Mouse (Mus musculus) heart, postnatal 36 days (tissue): ENCODE measurements around the gene Trpm5. TPM values are rescaled to one million over a fixed set of nuclear protein-coding genes. Genes with fewer than 3 reads are reported as not detected.
A peak's percentile ranks its signal among the peaks of the same experiment; 100 is the strongest.

Source experiments
- DNase-seq, 2 experiments: peaks; one replicate each; pipeline ENCODE4 v3.0.0; 2021 to 2022
- intact Hi-C: fragments of 180-260 bp; cut with DNase I; formaldehyde crosslinking; loops from one replicate; pipeline ENCODE4 v1.15.1; 2025
- total RNA-seq, 2 experiments: library from RNA; stranded (reverse); gene quantifications; 2 replicates each; pipeline ENCODE4 v1.2.3; 2021

Trpm5 gene
- total RNA-seq, 2 experiments from 2014 or later = not detected

DNA sequence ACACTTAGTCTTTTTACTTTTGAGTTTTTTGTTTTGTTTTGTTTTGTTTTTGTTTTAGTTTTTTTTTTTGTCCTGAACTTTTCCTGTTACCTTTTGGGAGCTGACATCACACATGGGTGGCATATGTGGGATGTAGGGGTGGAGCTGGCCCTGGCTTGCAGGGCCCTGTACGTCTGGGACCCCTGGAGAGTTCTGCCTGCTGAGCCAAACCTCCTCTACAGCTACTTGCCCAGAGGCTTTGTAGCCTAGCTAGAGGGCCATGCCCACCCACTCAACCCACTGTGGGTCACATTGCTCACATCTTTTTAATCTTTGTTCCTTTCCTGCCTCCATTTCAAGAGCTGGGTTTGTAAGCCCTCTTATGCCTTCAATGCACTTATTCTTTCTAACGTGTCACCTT, 27.0 kb downstream of the Trpm5 start:
- intact Hi-C loops = no loop called here
- DNase-seq = no peak

DNA sequence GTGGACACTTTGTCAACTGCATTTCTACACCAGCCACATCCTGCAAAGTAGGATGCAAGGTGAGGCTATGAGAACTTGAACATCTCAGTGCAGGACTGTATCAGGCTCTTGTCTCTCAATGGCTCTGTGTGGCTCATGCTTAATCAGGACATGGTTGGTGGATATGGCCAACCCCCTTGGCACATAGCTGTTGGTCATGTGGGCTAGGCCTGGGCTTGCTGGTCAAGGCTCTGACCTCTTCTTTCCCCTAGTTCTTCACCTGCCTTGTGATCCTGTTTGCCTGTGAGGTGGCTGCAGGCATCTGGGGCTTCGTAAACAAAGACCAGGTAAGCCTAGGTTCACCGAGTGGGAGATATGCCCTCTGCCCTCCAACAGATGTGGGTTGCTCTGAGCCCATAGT, 28.8 kb downstream of the Trpm5 start:
- DNase-seq = no peak
- intact Hi-C loops = no loop called here

- no peak for DNase-seq
- intact Hi-C loops = no loop called here
These were observed 30.2 kb downstream of the Trpm5 start for GRCm38 (mm10) chr7:143064226-143064625.

DNA sequence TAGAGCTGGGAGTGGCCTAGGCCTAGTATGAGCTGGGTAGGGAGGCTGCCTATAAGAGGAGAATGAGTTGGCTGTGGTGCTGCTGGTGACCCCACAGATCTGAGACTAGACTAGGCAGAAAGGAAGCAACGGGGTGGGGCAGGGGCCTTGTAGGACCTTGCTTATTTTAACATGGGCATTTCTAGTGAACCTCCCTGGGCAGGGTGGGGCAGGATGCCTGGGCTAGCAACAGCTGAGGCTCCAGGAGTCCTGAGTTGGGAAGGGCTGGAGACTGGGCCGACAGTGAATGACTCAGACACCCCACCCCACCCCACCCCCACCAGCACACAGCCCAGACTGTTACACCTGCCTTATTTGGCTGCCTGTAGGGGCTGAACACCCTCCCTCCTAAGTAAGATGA, 31.7 kb downstream of the Trpm5 start:
- intact Hi-C loops = no loop called here

DNA sequence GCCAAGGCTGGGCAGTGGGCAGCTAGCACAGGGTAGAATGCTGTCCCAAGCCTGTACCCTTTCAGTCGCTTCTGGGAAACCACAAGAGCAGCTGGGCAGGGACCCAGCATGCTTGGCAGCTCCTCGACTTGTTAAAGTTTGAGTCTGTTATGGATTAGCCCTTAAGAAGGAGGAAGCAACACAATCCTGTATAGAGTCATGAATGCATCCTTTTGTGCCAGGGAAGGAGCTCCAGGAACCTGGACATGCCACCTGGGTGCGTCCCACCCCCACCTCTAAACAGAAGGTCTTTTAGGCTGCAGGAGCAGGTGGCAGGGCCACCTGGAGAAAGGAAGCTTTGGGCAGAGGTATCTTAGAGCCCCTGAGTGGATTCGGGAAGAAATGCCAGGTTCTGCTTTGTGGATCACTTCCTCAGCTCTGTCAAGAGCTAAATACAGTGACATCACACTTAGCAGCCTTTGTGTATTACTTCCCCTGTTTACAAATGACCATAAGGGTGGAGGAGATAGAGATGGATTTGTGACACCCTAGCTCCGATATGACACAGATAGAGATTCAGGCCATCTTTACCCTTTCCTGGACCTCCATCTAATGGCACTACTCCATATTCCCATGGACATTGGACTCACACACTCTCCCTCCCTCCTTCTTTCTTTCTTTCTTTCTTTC, 35.1 kb downstream of the Trpm5 start:
- peak; percentile 64 to 66 for DNase-seq
- intact Hi-C loops = loop anchor here (2.0 kb wide), 1 partner anchor 17 kb away; no protein-coding TSS in a partner anchor

More for the DNA sequence above, 31.7 kb downstream of the Trpm5 start:
- DNase-seq = no peak

GRCm38 (mm10) chr7:143058221-143058697, 36.2 kb downstream of the Trpm5 start:
- intact Hi-C loops = loop anchor here (2.0 kb wide), 1 partner anchor 15 kb away; no protein-coding TSS in a partner anchor
- DNase-seq = peak; percentile 33 to 49

DNA sequence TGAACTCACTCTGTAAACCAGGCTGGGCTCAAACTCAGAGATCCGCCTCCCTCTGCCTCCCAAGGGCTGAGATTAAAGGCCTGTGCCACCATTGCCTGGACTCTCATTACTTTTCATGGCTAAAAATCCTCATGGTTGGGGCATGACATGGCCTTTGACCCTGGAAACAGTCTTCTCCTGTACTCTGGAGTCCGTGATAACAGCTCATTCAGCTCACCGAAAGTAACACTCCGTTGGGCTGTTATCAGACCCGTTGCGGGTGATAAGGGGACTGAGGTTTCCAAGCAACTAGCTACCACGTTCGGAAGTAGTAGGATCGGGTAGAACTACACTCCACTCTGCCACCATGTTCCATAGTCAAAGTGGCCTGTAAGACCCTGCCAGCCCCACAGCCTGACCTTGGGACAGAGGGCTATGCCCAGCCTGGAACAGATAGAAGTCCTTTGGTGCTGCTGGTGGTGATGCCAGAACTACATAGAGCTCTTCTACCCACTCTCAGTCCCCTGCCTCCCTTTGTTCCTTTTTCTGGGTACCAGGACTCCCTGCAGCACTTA, 36.7 kb downstream of the Trpm5 start:
- DNase-seq = peak; percentile 30 to 39
- intact Hi-C loops = loop anchor here (2.0 kb wide), 1 partner anchor 15 kb away; no protein-coding TSS in a partner anchor

DNA sequence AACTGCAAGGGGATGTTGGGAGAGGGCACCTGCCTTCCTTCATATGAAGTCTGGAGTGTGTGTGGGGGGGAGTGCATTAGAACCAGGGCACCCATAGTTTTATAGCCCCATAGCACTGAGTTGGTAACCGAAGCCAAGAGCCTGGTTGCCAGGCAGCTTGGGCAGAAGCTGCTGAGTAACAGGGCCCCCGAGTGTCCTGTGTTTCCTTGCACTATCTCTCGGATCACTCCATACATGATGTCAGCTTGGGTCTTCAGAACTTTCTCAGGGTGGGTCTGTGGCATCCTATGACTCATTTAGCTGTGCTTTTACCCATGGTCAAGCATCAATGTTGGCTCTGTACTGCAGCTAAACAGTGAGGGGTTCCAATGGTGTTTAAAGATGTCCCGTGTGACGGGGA, 37.4 kb downstream of the Trpm5 start:
- no peak for DNase-seq
- intact Hi-C loops = no loop called here

DNA sequence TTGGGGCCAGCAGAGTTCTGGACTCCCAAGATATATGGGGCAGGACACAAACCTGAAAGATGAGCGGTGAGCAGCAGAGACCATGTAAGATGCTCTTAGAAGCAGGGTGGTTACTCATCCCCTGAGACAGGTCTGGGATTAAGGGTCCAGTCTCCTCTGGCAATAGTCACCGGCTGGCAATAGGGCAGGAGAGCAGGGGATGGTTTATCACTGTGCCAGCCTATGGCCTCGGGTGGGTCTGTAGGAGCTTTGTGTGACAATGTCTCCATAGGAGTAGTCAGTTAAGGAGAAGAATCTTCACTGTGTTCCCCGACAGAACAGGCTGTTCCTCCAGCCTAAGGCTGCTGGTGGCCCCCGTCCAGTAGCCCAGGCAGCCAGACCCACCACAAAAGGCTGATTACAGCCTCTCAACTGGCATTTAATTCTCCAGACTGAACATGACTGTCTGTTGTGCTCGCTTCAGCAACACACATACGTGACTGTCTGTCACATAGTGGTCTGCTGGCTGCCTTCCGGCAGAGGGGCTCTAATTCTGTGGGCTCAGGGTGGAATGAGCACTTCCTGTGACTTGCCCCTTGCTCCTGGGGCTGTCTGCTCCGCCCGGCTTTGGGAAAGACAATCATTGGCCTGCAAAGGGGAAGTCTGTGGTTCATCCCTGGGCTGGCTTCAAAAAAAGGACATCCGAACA, 38.8 kb downstream of the Trpm5 start:
- intact Hi-C loops = loop anchor here (2.0 kb wide), 1 partner anchor 13 kb away; the partner anchor contains the start of gene Tssc4
- DNase-seq = peak; percentile 35 to 40

- DNase-seq = no peak
- intact Hi-C loops = loop anchor here (2.0 kb wide), 1 partner anchor 14 kb away; the partner anchor contains the start of gene Tssc4
These were observed 39.4 kb downstream of the Trpm5 start for GRCm38 (mm10) chr7:143055001-143055400.

GRCm38 (mm10) chr7:143054612-143054965, 39.9 kb downstream of the Trpm5 start:
- DNase-seq = no peak
- intact Hi-C loops = loop anchor here (2.0 kb wide), 1 partner anchor 14 kb away; the partner anchor contains the start of gene Tssc4

DNA sequence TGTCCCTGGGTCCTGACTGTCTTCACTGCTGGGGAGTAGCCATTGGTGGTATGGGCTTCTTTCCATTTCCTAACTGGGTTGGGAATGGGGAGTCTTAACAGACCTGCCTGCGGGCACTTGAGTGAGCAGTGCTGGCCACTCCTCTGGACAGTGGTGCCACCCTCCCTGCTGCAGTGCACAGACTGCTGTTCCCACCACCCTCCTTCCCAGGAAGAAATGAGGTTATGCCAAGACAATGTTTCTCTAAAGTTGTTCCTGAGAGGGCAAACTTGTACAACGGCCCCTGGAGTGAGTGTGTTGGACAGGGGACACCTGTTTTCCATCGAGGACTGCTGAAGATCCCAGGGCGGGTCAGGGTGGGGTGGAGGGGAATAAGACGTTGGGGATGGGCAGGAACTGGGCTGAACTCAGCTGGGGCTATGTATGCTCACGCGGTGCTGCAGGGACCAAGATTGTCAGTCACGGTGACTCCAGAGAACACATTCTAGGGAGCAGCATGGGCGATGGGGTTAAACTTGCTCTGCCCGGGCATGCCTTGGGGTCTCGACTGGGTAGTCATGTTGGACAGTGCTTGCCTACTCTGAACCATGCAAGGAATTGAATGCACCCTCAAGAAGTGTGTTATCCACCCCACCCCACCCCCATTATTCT, 40.4 kb downstream of the Trpm5 start:
- intact Hi-C loops = loop anchor here (1.0 to 2.0 kb wide), 2 partner anchors 15 to 46 kb away; partner anchors contain the start of gene Tssc4
- peak in 1 of 2 experiments; percentile 40 for DNase-seq

DNA sequence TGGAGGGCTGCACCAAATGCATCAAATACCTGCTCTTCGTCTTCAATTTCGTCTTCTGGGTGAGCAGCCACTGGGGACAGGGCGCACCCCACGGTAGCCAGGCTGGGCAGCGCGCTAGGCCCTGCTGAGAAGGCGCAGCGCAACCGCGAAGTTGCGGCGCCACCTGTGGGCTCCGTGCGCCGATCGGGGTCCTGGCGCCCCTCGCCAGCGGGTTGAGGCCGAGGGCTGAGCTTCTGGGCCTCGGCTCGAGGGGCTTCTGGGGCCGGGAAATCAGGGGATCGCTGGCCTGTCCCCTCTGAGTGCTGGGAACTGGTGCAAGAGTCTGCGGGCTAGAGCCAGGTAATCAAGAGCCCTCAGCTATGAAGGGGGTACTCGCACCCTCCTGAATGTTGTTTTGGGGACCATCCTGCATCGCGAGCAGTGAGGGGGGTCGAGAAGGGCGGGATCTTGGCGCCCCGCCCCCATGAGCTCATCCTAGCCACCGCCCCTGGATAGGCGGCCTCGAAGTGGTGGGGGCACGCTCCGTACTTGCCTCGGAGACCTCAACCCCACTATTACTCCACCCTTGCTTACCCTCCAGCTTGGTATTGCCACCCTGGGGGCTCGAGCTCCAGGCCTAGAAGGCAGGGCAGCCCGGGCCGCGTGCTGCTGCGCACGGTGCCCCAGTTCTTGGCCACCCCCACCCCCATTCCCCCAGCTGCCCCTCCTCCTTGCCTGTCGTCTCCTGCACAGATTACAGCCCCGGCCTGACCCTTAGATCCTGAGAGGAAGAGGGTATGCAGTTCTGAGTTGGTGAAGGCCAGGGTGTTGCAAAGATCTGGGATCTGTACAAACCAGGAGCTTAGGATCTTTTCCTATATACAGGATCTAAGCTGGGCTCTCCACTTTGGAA, 41.2 kb downstream of the Trpm5 start:
- intact Hi-C loops = loop anchor here (1.0 kb wide), 1 partner anchor 45 kb away; no protein-coding TSS in a partner anchor
- peak; percentile 77 to 85 for DNase-seq

DNA sequence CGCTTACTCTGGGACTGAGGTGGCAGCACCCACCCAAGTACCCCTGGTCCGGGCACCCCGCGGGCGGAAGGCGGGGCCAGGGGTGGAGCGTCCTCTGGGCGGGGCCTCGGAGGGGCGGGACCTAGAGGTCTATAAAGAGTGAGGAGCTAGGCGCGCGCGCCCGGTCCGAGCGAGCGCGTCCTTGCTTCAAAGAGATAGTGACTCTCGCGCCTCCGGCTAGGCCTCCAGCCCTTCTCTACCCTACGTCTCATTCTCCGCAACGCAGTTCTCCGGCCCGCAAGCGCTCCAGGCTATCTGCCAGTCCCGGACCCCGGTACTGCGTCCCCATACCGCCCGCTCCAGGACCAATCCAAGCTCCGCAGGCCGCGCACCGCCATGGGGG, 41.8 kb downstream of the Trpm5 start, which contains the start of gene Cd81:
Gene Cd81, plus strand, starts transcription at position 114 of the 382 bp plus-strand sequence.
- intact Hi-C loops = loop anchor here (1.0 kb wide), 1 partner anchor 44 kb away; no protein-coding TSS in a partner anchor
- DNase-seq = peak; percentile 95

- intact Hi-C loops = no loop called here
- DNase-seq = no peak
These were observed 43.1 kb downstream of the Trpm5 start for GRCm38 (mm10) chr7:143051316-143051715.

GRCm38 (mm10) chr7:143049841-143050816, 44.3 kb downstream of the Trpm5 start:
- intact Hi-C loops = no loop called here

DNA sequence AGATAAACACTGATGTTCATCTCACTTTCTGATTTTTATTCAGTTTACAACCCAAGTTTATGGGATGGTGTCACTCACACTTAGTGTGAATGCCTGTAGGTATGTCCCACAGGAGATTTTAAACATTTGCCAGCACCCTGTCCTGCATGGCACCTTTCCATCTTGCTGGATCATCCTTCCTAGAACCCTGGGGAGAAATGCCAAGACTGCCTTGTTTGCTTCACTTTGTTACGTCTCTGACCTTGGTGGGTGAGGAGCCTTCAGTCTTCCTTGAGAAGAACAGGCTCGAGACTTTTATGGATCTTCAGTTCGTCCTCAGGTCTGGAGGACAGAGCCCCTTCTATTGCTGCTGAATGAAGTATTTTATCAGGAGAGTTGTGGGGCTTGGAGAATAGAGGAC, 45.1 kb downstream of the Trpm5 start:
- intact Hi-C loops = no loop called here
- no peak for DNase-seq

More at GRCm38 (mm10) chr7:143049841-143050816, 44.3 kb downstream of the Trpm5 start:
- DNase-seq = peak; percentile 59 to 74

- intact Hi-C loops = no loop called here
- no peak for DNase-seq
These were observed 48.1 kb downstream of the Trpm5 start for GRCm38 (mm10) chr7:143046358-143046757.
